Mouse (Mus musculus) CD8-positive naive resting alpha-beta T cell, adult 2 months (primary cell): Measurements from ENCODE around the gene Bok.

Experiments
- DNase-seq, 2 experiments: peaks; one replicate each; pipeline ENCODE4 v3.0.0; 2022; ENCODE audit warnings: low read depth in 2 of 2, low spot score in 2 of 2

Bok gene

DNA sequence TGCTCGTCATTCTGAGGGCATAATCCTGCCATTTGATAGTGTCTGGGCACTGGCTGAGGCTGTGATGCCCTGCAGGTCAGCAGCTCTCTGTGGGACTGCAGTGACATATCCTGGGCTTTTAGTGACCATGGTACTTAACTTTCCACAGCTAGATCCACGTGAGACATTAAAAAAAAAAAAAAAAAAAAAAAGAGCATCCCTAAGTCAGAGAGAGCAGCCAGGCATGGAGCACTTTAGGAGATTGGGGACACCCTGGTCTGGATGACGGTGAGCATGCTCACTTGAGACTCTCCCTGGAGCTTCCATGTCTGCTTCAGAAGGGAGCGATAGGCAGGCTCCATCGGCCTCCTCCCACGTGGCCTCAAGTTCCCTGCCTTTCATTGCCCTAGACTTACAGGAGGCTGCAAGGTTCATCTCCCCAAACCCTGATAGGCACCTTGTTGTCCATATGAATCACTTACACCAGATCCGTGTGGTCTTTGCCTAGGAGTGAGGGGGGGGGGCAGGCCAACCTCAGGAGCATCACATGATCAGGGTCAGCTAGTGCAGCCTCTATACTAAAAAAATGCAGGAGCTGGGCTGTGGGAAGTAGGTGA lies 4.5 kb downstream of the Bok start:
- DNase-seq = no peak

DNA sequence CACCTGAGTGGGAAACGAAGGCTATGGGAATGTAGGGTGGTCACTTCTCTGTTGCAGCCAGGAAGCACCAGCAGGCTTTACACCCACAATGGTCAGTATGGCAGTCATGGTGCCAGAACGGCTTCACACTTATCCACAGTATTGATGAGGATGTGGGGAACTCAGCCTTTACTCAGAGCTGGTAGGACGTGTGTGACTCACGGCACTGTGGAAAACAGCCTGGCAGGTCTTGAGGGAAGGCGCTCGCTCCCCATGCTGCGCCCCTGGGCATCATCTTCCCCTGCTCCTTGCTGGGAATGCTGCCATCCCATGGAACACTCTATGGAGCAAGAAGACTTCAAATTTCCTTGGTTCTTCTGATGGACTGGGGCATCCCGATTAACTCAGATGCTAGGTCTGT lies 5.6 kb downstream of the Bok start:
- DNase-seq = no peak

- no peak for DNase-seq
Measured at GRCm38 (mm10) chr1:93691786-93692357, 6.4 kb downstream of the Bok start.

DNA sequence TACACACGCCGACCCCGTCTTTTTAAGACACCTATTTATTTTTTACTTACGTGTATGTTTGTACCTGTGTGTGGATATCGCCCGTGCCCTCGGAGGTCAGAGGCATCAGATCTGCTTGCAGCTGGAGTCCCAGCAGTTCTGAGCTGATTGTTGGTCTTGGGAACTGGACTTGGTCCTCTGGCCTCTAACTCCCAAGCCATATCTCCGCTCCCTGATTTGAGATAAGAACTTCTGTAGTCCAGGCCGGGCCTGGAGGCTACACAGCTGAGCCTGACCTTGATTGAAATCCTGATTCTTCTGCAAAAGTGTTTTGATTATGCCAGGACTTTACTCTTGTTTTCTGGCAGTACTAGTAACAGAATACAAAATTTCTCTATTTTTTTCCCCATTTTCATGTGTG lies 7.3 kb downstream of the Bok start:
- DNase-seq = no peak

DNA sequence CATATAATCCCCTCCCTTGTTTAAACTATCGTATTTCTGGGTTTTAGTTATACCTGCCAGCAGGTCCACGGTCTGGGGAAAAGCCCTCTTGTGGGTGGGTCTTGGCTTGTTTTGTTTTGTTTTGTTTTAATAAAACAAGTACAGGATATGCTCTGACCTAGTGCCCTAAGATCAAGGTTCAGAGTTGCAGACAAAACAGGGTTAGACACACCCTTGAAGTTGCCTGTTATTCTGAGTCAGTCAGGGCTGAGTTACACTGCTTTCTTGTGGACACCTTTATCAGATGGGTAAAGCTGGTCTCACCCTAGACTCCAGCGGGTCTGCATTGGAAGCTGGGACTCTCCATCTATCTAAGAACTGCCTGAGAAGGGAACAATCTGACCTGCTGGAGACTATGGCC lies 8.0 kb downstream of the Bok start:
- DNase-seq = no peak

GRCm38 (mm10) chr1:93693943-93694342 lies 8.5 kb downstream of the Bok start:
- no peak for DNase-seq

DNA sequence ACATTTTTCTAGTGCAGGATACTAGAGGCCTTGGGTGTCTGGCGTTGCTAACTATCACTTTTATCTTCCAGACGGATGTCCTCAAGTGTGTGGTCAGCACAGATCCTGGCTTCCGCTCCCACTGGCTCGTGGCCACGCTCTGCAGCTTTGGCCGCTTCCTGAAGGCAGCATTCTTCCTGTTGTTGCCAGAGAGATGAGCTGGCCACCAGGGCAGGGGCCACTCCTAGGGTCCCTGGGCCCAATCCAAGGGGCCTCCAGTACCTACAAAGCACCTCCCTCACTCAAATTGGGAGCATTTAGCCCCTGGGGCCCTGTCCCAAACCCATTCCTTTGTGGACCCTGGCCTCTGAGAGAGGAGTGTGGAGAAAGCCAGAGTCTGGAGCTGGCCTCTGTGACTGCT lies 9.5 kb downstream of the Bok start:
- DNase-seq = no peak

GRCm38 (mm10) chr1:93697317-93697716 lies 11.9 kb downstream of the Bok start:
- no peak for DNase-seq

GRCm38 (mm10) chr1:93699159-93699558 lies 13.7 kb downstream of the Bok start:
- DNase-seq = no peak

- no peak for DNase-seq
Measured at GRCm38 (mm10) chr1:93702106-93702505, 16.6 kb downstream of the Bok start.

DNA sequence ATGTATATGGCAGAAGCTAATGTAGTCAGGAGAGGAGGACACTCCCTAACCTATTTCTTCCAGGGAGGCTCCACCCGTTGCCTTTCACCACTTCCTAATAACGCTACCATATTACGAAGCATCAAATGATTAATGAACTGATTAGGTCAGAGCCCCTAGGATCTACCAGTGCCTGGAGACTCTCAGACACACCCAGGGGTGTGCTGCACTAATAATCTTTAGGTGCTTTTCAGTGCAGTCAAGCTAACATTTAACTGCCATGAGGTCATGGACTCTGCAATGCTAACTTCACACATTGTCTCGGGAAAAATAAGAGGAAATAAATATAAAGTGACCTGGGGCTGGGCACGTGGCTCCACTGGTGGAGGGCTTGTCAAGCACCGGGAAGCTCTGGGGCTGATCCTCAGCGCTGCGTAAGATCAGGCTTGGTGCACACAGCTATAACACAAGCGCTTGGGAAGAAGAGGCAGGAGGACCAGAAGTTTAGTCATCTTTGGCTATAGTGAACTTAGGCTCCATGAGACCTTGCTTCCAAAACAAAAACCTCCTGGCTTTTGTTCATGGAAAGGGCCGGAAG lies 18.1 kb downstream of the Bok start:
- DNase-seq = no peak

DNA sequence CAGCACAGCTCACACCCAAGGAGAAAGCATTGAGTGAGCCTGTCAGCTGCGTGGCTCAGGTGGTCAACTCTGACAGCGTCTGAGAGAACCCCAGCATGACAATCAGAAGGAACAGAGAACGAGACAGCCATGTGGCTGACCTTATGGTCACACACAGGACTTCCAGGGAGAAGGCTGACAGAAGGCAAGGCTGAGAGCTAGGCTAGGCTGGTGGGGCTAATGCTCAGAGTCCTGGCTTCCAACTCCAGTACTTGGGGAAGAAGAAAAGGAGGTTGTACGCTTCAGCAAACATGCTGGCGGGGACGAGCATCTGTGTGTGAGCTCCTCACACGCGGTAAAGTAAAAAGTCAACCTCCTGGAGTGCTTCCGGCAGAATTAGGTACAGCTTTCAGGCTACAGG lies 18.9 kb downstream of the Bok start:
- DNase-seq = no peak

- no peak for DNase-seq
Measured at GRCm38 (mm10) chr1:93705389-93705788, 19.9 kb downstream of the Bok start.

DNA sequence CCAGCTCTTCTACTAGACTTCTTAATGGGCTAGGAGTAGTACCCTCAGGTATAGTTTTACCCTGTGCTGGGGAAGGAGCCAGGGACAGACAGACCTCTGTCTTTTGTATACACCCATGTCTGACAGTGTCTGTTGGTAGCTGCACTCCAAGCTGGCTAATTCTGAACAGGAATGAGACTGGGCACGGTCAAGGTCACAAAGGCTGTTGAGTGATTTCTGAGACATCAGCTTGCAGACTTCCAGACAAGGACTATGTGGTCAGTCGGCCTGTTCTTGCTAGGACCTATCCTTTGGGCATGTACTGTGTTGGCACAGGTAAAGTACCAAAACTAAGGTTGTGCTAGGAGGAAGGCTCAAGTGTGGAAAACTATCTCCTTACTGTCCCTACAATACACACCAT lies 30.7 kb downstream of the Bok start:
- no peak for DNase-seq

GRCm38 (mm10) chr1:93721557-93721956 lies 36.1 kb downstream of the Bok start:
- DNase-seq = no peak

- no peak for DNase-seq
Measured at GRCm38 (mm10) chr1:93724623-93725022, 39.2 kb downstream of the Bok start.

DNA sequence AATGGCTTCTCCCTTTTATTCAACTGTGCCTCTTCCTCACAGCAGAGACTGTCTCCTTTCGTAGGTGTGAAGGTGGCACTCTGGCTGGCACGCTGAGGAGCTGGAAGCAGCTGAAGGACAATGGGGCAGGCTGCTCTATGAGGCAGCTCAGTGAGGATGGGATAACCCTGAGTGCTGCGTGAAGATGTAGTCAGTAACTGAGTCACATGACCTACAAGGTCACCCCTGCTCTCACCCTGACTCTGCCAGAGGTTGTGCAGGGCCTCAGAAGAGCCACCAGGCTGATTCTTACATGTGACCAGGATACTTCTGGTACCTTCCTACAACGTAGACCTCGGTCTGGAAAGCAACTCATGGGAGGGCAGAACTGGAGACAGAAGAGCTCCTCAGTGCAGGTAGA lies 40.2 kb downstream of the Bok start:
- DNase-seq = no peak

DNA sequence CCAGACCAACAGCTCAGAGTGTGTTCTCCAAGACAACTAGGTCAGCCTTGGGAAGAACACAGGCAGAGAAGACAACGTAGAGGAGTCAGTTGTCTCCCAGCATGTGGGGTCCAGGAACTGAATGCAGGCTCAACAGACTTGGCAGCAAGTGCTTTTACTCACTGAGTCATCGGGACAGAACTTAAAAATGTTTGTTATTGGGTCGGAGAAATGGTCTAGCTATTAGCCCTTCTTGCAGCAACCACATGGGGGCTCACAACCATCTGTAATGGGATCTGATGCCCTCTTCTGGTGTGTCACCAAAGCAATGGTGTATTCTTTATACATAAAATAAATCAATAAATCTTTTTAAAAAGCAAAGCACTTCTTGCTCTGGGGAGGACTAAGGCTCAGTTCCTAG lies 40.7 kb downstream of the Bok start:
- DNase-seq = no peak

DNA sequence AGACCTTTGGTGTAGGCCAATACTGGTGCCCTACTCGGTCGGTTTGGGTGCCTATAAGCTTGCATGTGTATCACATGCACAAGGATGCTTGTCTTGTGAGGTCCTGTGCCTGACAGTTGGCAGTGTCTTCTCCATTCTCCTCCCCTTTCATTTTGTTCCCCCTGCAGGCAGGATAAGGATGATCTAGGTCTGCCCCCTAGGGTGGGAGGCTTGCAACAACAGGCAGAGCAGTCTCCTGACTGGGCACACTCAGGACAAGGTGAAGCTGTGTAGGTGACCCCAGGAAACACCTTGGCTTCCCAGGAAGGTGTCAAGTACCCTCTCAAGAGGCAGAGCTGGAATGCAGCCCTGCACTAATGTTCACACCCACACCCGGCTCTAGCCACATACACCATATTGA lies 41.5 kb downstream of the Bok start:
- DNase-seq = peak; percentile 8 to 30

- no peak for DNase-seq
Measured at GRCm38 (mm10) chr1:93731103-93731502, 45.6 kb downstream of the Bok start.

- no peak for DNase-seq
Measured at GRCm38 (mm10) chr1:93731880-93732281, 46.4 kb downstream of the Bok start.

DNA sequence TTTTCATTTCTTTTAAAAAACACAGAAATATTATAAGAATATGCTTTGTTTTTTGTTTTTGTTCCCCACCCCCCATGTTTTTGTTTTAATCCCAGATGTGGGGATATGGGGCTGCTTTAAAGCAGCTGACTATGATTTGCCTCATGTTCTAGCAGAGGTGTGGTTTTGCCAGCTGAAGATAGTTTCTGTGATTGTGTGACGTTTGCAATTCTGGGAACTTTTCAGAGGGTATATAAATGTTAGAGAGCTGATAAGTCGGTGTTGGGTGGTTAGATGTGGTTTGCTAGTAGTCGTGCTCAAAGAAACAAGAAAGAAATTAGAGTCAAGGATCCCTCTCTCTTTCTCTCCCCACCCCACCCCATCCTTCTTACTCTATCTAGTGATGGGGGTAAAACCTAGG lies 50.4 kb downstream of the Bok start:
- peak in 1 of 2 experiments; percentile 2 for DNase-seq

- DNase-seq = no peak
Measured at GRCm38 (mm10) chr1:93737711-93738110, 52.3 kb downstream of the Bok start.
